Mouse (Mus musculus): ENCODE data around the gene Prkab1. TPM values are rescaled to one million over a fixed set of nuclear protein-coding genes. Genes with fewer than 3 reads are reported as not detected.
A peak's percentile ranks its signal among the peaks of the same experiment; 100 is the strongest.

Prkab1 gene
- polyA plus RNA-seq, 1 experiment = 32.7 TPM

DNA sequence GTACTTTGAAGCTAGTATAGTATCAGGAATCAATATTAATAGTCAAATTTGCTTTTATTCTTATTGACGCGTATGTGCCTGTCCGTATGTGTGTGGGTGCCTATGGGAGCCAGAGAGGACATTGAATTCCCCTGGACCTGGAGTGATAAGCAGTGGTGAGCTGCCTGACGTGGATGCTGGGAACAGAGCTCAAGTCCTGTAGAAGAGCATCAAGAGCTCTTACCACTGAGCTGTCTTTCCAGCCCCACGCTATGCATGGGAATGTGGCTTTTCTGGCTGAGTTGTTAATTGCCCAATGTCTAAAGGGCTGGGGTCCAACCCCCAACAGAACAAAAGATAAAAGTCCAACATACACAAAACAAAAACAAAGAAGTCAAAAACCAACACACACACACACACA lies 47.9 kb downstream of the Prkab1 start:
- no peak overlapping the region for H3K27ac ChIP-seq (ENCODE audit: insufficient read depth, low read length)
- no peak overlapping the region for H3K4me3 ChIP-seq (ENCODE audit: insufficient read depth, low read length)
- no peak for TF ChIP-seq POLR2A (IDR thresholded peaks at IDR 0.05; ENCODE audit: extremely low read depth, insufficient read depth, low read length)
- no peak for TF ChIP-seq CTCF (IDR thresholded peaks at IDR 0.05; ENCODE audit: extremely low read depth, insufficient read depth, low read length)
- H3K4me1 ChIP-seq (ENCODE audit: control insufficient read depth, insufficient read depth, low read length) = peaks cover 3% of the 10 kb centered on the region

- H3K27ac ChIP-seq (ENCODE audit: insufficient read depth, low read length) = no peak overlapping the region
- no peak for TF ChIP-seq POLR2A (IDR thresholded peaks at IDR 0.05; ENCODE audit: extremely low read depth, insufficient read depth, low read length)
- TF ChIP-seq CTCF (IDR thresholded peaks at IDR 0.05; ENCODE audit: extremely low read depth, insufficient read depth, low read length) = no peak
- H3K4me1 ChIP-seq (ENCODE audit: control insufficient read depth, insufficient read depth, low read length) = peaks cover 3% of the 10 kb centered on the region
- no peak overlapping the region for H3K4me3 ChIP-seq (ENCODE audit: insufficient read depth, low read length)
Observed at GRCm38 (mm10) chr5:115975672-115976071, 48.6 kb downstream of the Prkab1 start.

- Histone ChIP-seq H3K4me1 (ENCODE audit: control insufficient read depth, insufficient read depth, low read length) (no peaks in the 10 kb centered on the region), H3K4me3 (ENCODE audit: insufficient read depth, low read length) (no peak overlapping the region), H3K27ac (ENCODE audit: insufficient read depth, low read length) (0 out of 2 replicates have a peak overlapping the region, but pooled peaks have one; percentile 21)
- TF ChIP-seq CTCF (IDR thresholded peaks at IDR 0.05; ENCODE audit: extremely low read depth, insufficient read depth, low read length) (no peak), POLR2A (IDR thresholded peaks at IDR 0.05; ENCODE audit: extremely low read depth, insufficient read depth, low read length) (no peak)
Observed at GRCm38 (mm10) chr5:115971236-115971635, 53.1 kb downstream of the Prkab1 start.

Other genes starting within 250 kb of the Prkab1 start
- 71.9 and 75.4 TPM in 2 replicates for gene Cit, start 179.2 kb downstream of the Prkab1 start, polyA plus RNA-seq (2012; rRNA removed)
- gene Tmem233, start 58.7 kb upstream of the Prkab1 start, polyA plus RNA-seq (2012; rRNA removed) = not detected in 2 replicates